Mouse (Mus musculus): ENCODE data around the gene Mamld1. TPM values are rescaled to one million over a fixed set of nuclear protein-coding genes. Genes with fewer than 3 reads are reported as not detected.

The Mamld1 gene
- polyA plus RNA-seq, 1 experiment = 23.7 TPM

DNA sequence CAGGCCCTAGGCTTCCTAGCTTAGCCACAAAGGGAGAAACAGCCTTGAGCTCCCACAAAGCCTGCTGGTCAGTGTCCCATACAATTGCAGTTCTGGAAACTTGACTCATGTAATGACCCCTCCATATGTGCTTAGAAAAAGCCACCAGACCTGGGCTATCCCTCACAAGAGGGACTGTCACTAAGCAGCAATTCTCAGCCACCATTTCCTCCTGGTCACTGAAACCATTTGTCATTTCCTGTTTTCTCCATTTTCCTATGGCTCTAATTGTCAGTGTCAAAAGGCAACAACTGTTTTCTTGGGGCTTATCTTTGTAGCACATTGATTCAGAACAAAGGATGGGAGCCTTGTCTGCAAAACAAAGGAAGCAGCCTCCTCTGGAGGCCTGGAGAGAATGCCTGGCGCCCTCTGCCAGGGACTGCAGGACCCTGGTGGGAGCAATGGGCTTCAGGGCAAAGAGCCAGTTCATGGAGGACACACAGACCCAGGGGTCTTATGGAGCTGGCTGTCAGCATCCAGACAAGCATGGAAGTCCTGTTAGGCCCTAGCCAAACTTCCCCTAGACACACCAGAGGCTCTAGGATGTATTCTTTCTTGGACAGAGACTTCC lies 99.5 kb downstream of the Mamld1 start:
- 62% methylated on average over 1 of the region's 1 CpGs for WGBS
- Histone ChIP-seq H3K4me3 (replicated peaks; ENCODE audit: insufficient read depth, low read depth, low read length) (no peak overlapping the region), H3K27ac (ENCODE audit: insufficient read depth, low read length) (peak overlapping the region; percentile 87), H3K27me3 (ENCODE audit: control insufficient read depth, insufficient read depth, low read length) (no peaks in the 10 kb centered on the region), H3K4me1 (ENCODE audit: control insufficient read depth, insufficient read depth, low read length) (peaks cover 39% of the 10 kb centered on the region)
- TF ChIP-seq POLR2A (IDR thresholded peaks at IDR 0.05; ENCODE audit: borderline replicate concordance, insufficient read depth, low read length) = no peak
- TF ChIP-seq CTCF (IDR thresholded peaks at IDR 0.05; ENCODE audit: borderline replicate concordance, insufficient read depth, low read depth, low read length) = no peak
- DNase-seq = peak in 1 of 2 experiments; percentile 22

DNA sequence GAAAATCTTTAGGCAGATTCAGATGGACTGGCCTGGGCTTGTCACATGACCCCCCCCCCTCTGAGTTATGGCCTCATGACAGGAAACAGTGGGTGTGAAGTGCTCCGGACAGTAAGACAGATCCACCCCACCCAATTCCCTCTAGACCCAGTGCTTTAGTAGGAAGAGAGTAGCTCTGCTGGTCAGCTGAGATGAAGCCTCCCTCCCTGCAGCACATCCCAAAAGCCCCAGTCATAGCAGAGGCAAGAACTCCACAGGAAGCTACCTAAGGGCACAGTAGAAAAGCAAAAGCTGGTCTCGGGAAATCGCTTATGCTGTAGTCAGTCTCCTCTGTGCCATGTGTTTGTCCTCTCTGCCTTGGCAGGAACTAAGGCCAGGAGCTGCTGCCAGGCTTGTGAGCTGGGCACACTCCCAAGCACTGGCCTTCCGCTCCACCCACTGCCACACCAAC lies 100.5 kb downstream of the Mamld1 start:
- H3K4me3 ChIP-seq (replicated peaks; ENCODE audit: insufficient read depth, low read depth, low read length) = no peak overlapping the region
- H3K4me1 ChIP-seq (ENCODE audit: control insufficient read depth, insufficient read depth, low read length) = peaks cover 36% of the 10 kb centered on the region
- peak; percentile 89 to 93 for DNase-seq
- H3K27ac ChIP-seq (ENCODE audit: insufficient read depth, low read length) = peak overlapping the region; percentile 87
- WGBS = 3% methylated on average over 4 of the region's 4 CpGs
- TF ChIP-seq POLR2A (IDR thresholded peaks at IDR 0.05; ENCODE audit: borderline replicate concordance, insufficient read depth, low read length) (no peak), CTCF (IDR thresholded peaks at IDR 0.05; ENCODE audit: borderline replicate concordance, insufficient read depth, low read depth, low read length) (no peak)
- no peaks in the 10 kb centered on the region for H3K27me3 ChIP-seq (ENCODE audit: control insufficient read depth, insufficient read depth, low read length)

DNA sequence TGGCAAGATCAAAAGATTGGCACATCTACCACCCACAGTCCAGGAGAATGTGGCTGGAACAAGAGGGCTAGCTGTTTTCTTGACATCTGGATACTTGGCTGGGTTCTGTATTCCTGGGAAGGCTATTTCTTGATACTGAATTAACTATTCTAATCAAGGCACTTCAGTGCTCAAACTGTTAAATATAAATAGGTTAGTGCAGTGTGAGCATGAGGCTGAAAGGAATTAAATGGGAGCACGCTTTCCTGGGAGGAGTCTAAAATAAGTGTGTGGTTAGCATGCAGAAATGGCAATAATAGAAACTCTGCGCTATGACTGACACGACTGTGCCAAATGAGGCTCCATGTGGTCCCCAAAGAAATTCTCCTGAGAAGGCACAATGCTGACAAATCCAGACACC lies 131.5 kb downstream of the Mamld1 start:
- H3K4me1 ChIP-seq (ENCODE audit: control insufficient read depth, insufficient read depth, low read length) = peaks cover 6% of the 10 kb centered on the region
- H3K27me3 ChIP-seq (ENCODE audit: control insufficient read depth, insufficient read depth, low read length) = no peaks in the 10 kb centered on the region
- TF ChIP-seq POLR2A (IDR thresholded peaks at IDR 0.05; ENCODE audit: borderline replicate concordance, insufficient read depth, low read length) = no peak
- TF ChIP-seq CTCF (IDR thresholded peaks at IDR 0.05; ENCODE audit: borderline replicate concordance, insufficient read depth, low read depth, low read length) = no peak
- no peak overlapping the region for H3K4me3 ChIP-seq (replicated peaks; ENCODE audit: insufficient read depth, low read depth, low read length)
- no peak for DNase-seq
- no peak overlapping the region for H3K27ac ChIP-seq (ENCODE audit: insufficient read depth, low read length)
- WGBS = 74% methylated on average over 3 of the region's 3 CpGs

DNA sequence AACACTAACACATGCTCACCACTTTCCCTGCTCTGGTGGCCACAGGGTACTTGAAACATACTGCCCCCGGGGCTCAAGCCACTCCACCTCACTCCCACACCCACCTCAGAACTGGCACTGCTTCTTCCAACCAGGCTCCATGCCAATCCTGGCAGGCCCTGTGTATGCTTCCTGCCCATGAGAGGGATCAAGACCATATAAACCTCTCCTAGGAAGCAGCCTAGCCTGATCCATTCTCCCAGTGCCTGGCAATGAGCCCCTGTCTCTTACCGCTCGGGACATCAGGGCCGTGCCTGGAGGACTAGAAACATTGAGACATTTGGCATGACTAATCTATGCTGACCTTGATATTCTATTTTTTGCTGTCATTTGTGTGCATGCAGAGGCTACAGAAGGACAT lies 133.6 kb downstream of the Mamld1 start:
- peak; percentile 38 to 54 for DNase-seq
- Histone ChIP-seq H3K4me1 (ENCODE audit: control insufficient read depth, insufficient read depth, low read length) (peaks cover 6% of the 10 kb centered on the region), H3K27me3 (ENCODE audit: control insufficient read depth, insufficient read depth, low read length) (no peaks in the 10 kb centered on the region), H3K27ac (ENCODE audit: insufficient read depth, low read length) (no peak overlapping the region), H3K4me3 (replicated peaks; ENCODE audit: insufficient read depth, low read depth, low read length) (no peak overlapping the region)
- 27% methylated on average over 4 of the region's 4 CpGs for WGBS
- no peak for TF ChIP-seq CTCF (IDR thresholded peaks at IDR 0.05; ENCODE audit: borderline replicate concordance, insufficient read depth, low read depth, low read length)
- no peak for TF ChIP-seq POLR2A (IDR thresholded peaks at IDR 0.05; ENCODE audit: borderline replicate concordance, insufficient read depth, low read length)

DNA sequence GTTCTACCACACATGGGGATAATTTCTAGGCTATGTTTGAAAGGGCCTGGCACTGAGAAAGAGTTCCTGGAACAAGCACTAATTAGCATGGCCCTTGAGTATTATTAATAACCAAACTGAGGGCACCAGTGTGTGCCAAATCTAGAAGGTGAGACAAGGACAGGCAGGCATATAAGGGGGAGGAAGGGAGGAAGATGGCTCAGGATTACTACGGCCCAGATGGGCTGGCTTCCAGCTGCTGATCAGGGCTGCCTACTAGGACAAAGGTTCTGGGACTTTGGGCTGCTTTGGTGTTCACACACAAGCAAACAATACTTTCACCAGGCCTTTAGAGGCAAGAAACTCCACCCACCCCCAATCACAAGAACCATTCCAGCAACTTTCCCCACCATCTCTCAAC lies 136.3 kb downstream of the Mamld1 start:
- 45% methylated on average over 1 of the region's 1 CpGs for WGBS
- Histone ChIP-seq H3K27me3 (ENCODE audit: control insufficient read depth, insufficient read depth, low read length) (no peaks in the 10 kb centered on the region), H3K27ac (ENCODE audit: insufficient read depth, low read length) (no peak overlapping the region), H3K4me1 (ENCODE audit: control insufficient read depth, insufficient read depth, low read length) (peaks cover 6% of the 10 kb centered on the region), H3K4me3 (replicated peaks; ENCODE audit: insufficient read depth, low read depth, low read length) (no peak overlapping the region)
- DNase-seq = no peak
- TF ChIP-seq POLR2A (IDR thresholded peaks at IDR 0.05; ENCODE audit: borderline replicate concordance, insufficient read depth, low read length) (no peak), CTCF (IDR thresholded peaks at IDR 0.05; ENCODE audit: borderline replicate concordance, insufficient read depth, low read depth, low read length) (no peak)

DNA sequence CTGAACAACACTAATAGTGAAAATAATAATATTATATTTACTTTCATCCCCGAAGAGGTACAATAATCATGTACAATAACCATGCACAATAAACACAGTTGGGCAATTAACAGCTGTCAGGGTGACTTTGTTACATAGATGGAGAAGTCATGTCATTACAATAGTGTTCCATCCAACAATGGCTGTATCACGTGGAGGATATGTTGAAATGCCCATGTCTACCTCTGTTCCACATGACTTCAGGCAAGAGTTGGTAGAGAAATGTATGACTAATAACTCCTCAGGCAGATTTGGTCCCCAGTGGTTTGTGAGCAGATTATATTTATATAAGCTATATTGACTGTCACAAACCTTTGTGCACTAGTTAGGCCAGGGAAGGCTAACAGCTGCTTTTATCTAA lies 154.7 kb downstream of the Mamld1 start:
- Histone ChIP-seq H3K4me3 (replicated peaks; ENCODE audit: insufficient read depth, low read depth, low read length) (no peak overlapping the region), H3K27ac (ENCODE audit: insufficient read depth, low read length) (no peak overlapping the region), H3K4me1 (ENCODE audit: control insufficient read depth, insufficient read depth, low read length) (no peaks in the 10 kb centered on the region), H3K27me3 (ENCODE audit: control insufficient read depth, insufficient read depth, low read length) (no peaks in the 10 kb centered on the region)
- 77% methylated on average over 2 of the region's 2 CpGs for WGBS
- DNase-seq = no peak
- TF ChIP-seq CTCF (IDR thresholded peaks at IDR 0.05; ENCODE audit: borderline replicate concordance, insufficient read depth, low read depth, low read length) = no peak

Other genes with a start within 250 kb of the Mamld1 start
- gene Mtm1, start 160.5 kb downstream of the Mamld1 start, polyA plus RNA-seq (2012; rRNA removed) = 10.0 and 10.9 TPM in 2 replicates

All from cerebellum, adult 2 months (tissue).